Mouse (Mus musculus): ENCODE results near the gene Rab20. TPM values are rescaled to one million over a fixed set of nuclear protein-coding genes. Genes with fewer than 3 reads are reported as not detected.

Gene Rab20
- polyA plus RNA-seq, 1 experiment from 2014 or later = 20.9 TPM

DNA sequence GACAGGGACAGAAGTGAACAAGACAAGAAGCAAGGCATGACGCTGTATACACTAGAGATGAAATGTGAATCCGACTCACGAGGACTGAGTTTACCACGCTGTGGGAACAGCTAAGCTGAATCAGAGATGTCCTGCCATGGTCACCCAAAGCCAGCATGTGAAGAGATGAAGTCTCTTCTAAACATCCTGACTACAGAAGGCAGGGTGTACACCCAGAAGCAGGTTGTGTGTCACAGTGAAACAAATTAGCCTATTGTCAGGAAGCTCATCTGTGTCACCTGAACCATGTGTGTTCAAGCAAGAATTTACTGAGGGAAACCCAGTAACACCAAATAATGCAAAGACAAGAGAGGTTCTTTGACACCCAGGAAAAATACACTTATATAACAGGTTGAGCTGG lies 12.9 kb downstream of the Rab20 start:
- WGBS (ENCODE audit: insufficient replicate concordance) = 76% methylated on average over 4 of the region's 4 CpGs
- no peak overlapping the region for H3K4me3 ChIP-seq (ENCODE audit: low read depth, low read length)
- H3K27me3 ChIP-seq (ENCODE audit: control insufficient read depth, insufficient read depth, low read length) = no peaks in the 10 kb centered on the region
- no peak overlapping the region for H3K4me2 ChIP-seq
- no peak for ATAC-seq (replicated peaks; ENCODE audit: insufficient number of reproducible peaks, low FRiP score, low TSS enrichment)
- H3K9me3 ChIP-seq (replicated peaks; ENCODE audit: control insufficient read depth, low read length) = no peaks in the 10 kb centered on the region
- peaks cover 22% of the 10 kb centered on the region for H3K4me1 ChIP-seq (ENCODE audit: control insufficient read depth, insufficient read depth, low read length)
- H3K27ac ChIP-seq (ENCODE audit: low read depth, low read length) = no peak overlapping the region
- H3K36me3 ChIP-seq (ENCODE audit: control insufficient read depth, insufficient read depth, low read length) = no peaks in the 10 kb centered on the region
- no peak overlapping the region for H3K9ac ChIP-seq (ENCODE audit: low read depth, low read length)

- no peak for ATAC-seq (replicated peaks; ENCODE audit: insufficient number of reproducible peaks, low FRiP score, low TSS enrichment)
- H3K9me3 ChIP-seq (replicated peaks; ENCODE audit: control insufficient read depth, low read length) = no peaks in the 10 kb centered on the region
- H3K9ac ChIP-seq (ENCODE audit: low read depth, low read length) = no peak overlapping the region
- H3K27ac ChIP-seq (ENCODE audit: low read depth, low read length) = no peak overlapping the region
- no peak overlapping the region for H3K4me2 ChIP-seq
- no peaks in the 10 kb centered on the region for H3K36me3 ChIP-seq (ENCODE audit: control insufficient read depth, insufficient read depth, low read length)
- H3K4me3 ChIP-seq (ENCODE audit: low read depth, low read length) = no peak overlapping the region
- H3K4me1 ChIP-seq (ENCODE audit: control insufficient read depth, insufficient read depth, low read length) = peaks cover 22% of the 10 kb centered on the region
- H3K27me3 ChIP-seq (ENCODE audit: control insufficient read depth, insufficient read depth, low read length) = no peaks in the 10 kb centered on the region
- WGBS (ENCODE audit: insufficient replicate concordance) = 70% methylated on average over 3 of the region's 3 CpGs
Observed at GRCm38 (mm10) chr8:11464707-11464964, 13.9 kb downstream of the Rab20 start.

DNA sequence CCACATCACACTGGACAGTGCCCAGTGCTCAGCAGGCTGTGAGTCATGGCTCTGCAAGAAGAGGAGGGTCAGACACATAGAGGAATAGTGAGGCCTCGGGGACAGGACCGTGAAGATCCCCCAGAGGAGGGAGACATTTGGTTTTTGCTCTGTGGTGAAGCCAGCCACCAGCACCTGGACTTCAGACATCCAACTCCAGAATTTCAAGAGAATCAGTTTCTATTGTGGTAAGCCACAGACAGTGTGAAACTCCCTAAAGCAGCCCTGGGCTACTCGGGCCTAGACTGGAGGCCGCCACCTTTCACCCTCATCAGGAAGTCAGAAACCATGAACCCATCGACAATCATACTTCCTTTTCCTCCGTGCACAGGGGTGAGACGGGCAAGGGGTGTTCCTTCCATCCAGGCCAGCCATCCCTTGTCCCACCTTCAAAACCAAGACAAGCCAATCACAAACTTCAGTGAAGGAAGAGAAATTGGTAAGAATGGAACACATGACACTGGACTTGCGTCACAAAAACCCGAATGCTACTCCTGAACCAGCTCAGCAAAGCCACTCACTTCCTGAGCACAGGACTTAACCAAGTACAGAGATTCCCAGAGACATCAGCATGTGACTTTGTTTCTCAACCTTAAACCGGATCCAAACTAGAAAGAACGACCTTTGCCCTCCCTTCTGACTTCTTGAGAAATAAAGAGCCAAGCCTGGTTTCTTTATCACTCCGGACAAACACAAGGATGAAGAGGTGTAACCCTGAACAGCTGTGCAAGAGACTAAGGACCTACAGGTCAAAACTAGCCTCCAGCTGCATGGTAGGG lies 14.4 kb downstream of the Rab20 start:
- Histone ChIP-seq H3K9me3 (replicated peaks; ENCODE audit: control insufficient read depth, low read length) (no peaks in the 10 kb centered on the region), H3K36me3 (ENCODE audit: control insufficient read depth, insufficient read depth, low read length) (no peaks in the 10 kb centered on the region), H3K9ac (ENCODE audit: low read depth, low read length) (no peak overlapping the region), H3K27me3 (ENCODE audit: control insufficient read depth, insufficient read depth, low read length) (no peaks in the 10 kb centered on the region), H3K4me3 (ENCODE audit: low read depth, low read length) (no peak overlapping the region), H3K4me2 (no peak overlapping the region), H3K4me1 (ENCODE audit: control insufficient read depth, insufficient read depth, low read length) (peaks cover 23% of the 10 kb centered on the region), H3K27ac (ENCODE audit: low read depth, low read length) (no peak overlapping the region)
- ATAC-seq (replicated peaks; ENCODE audit: insufficient number of reproducible peaks, low FRiP score, low TSS enrichment) = no peak
- 68% methylated on average over 12 of the region's 12 CpGs for WGBS (ENCODE audit: insufficient replicate concordance)

DNA sequence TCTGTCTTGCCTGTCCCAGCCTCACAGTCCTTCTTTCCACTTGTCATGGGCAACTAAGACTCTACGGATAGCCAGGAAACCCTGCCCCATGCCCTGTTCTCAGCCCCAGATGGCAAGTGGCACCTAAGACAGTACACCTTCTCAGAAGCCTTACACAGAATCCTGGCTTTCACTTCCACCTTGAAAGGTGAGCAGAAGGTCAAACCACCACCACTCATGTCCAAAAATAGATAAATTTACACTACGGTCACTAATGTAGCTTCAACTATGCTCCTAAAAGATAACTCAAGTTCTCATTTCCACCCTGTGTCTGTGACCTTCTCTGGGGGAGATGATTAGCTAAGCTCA lies 15.0 kb downstream of the Rab20 start:
- H3K9me3 ChIP-seq (replicated peaks; ENCODE audit: control insufficient read depth, low read length) = no peaks in the 10 kb centered on the region
- H3K9ac ChIP-seq (ENCODE audit: low read depth, low read length) = no peak overlapping the region
- no peaks in the 10 kb centered on the region for H3K36me3 ChIP-seq (ENCODE audit: control insufficient read depth, insufficient read depth, low read length)
- H3K27ac ChIP-seq (ENCODE audit: low read depth, low read length) = 0 out of 2 replicates have a peak overlapping the region, but pooled peaks have one; percentile 35
- H3K27me3 ChIP-seq (ENCODE audit: control insufficient read depth, insufficient read depth, low read length) = no peaks in the 10 kb centered on the region
- H3K4me2 ChIP-seq = no peak overlapping the region
- 60% methylated on average over 2 of the region's 2 CpGs for WGBS (ENCODE audit: insufficient replicate concordance)
- peaks cover 29% of the 10 kb centered on the region for H3K4me1 ChIP-seq (ENCODE audit: control insufficient read depth, insufficient read depth, low read length)
- no peak overlapping the region for H3K4me3 ChIP-seq (ENCODE audit: low read depth, low read length)
- ATAC-seq (replicated peaks; ENCODE audit: insufficient number of reproducible peaks, low FRiP score, low TSS enrichment) = no peak

- H3K4me1 ChIP-seq (ENCODE audit: control insufficient read depth, insufficient read depth, low read length) = peaks cover 38% of the 10 kb centered on the region
- WGBS (ENCODE audit: insufficient replicate concordance) = 84% methylated on average over 4 of the region's 4 CpGs
Observed at GRCm38 (mm10) chr8:11462641-11463040, 15.9 kb downstream of the Rab20 start.

GRCm38 (mm10) chr8:11461847-11462246 lies 16.7 kb downstream of the Rab20 start:
- no peaks in the 10 kb centered on the region for H3K36me3 ChIP-seq (ENCODE audit: control insufficient read depth, insufficient read depth, low read length)
- peak overlapping the region; percentile 57 for H3K27ac ChIP-seq (ENCODE audit: low read depth, low read length)
- no peak overlapping the region for H3K4me3 ChIP-seq (ENCODE audit: low read depth, low read length)
- H3K4me1 ChIP-seq (ENCODE audit: control insufficient read depth, insufficient read depth, low read length) = peaks cover 42% of the 10 kb centered on the region
- H3K27me3 ChIP-seq (ENCODE audit: control insufficient read depth, insufficient read depth, low read length) = no peaks in the 10 kb centered on the region
- no peaks in the 10 kb centered on the region for H3K9me3 ChIP-seq (replicated peaks; ENCODE audit: control insufficient read depth, low read length)
- no peak overlapping the region for H3K9ac ChIP-seq (ENCODE audit: low read depth, low read length)
- H3K4me2 ChIP-seq = no peak overlapping the region
- ATAC-seq (replicated peaks; ENCODE audit: insufficient number of reproducible peaks, low FRiP score, low TSS enrichment) = no peak
- WGBS (ENCODE audit: insufficient replicate concordance) = 44% methylated on average over 2 of the region's 2 CpGs

More at GRCm38 (mm10) chr8:11462641-11463040, 15.9 kb downstream of the Rab20 start:
- H3K4me3 ChIP-seq (ENCODE audit: low read depth, low read length) = no peak overlapping the region
- H3K9me3 ChIP-seq (replicated peaks; ENCODE audit: control insufficient read depth, low read length) = no peaks in the 10 kb centered on the region
- no peaks in the 10 kb centered on the region for H3K36me3 ChIP-seq (ENCODE audit: control insufficient read depth, insufficient read depth, low read length)
- no peak for ATAC-seq (replicated peaks; ENCODE audit: insufficient number of reproducible peaks, low FRiP score, low TSS enrichment)
- H3K27me3 ChIP-seq (ENCODE audit: control insufficient read depth, insufficient read depth, low read length) = no peaks in the 10 kb centered on the region
- H3K4me2 ChIP-seq = no peak overlapping the region
- H3K27ac ChIP-seq (ENCODE audit: low read depth, low read length) = no peak overlapping the region
- H3K9ac ChIP-seq (ENCODE audit: low read depth, low read length) = no peak overlapping the region

DNA sequence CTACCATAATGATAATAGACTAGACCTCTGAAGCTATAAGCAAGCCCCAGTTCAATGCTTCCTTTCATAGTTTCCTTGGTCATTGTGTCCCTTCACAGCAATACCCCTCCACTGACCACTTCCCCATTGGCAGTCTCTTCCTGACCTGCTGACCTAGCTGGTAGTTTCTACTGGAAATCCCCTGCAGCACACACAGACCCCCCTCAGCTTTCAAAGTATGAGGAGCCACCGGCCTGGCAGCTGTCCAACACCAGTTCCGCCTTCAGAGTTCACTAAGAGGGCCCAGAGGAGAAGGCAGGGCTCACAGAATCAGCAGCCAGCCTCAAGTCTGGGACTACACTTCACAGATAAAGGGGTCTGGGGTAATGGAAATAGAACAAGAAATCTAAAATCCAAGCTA lies 17.6 kb downstream of the Rab20 start:
- ATAC-seq (replicated peaks; ENCODE audit: insufficient number of reproducible peaks, low FRiP score, low TSS enrichment) = no peak
- H3K36me3 ChIP-seq (ENCODE audit: control insufficient read depth, insufficient read depth, low read length) = no peaks in the 10 kb centered on the region
- no peaks in the 10 kb centered on the region for H3K9me3 ChIP-seq (replicated peaks; ENCODE audit: control insufficient read depth, low read length)
- peak overlapping the region; percentile 57; the same call in 1 of the 2 replicates for H3K27ac ChIP-seq (ENCODE audit: low read depth, low read length)
- H3K27me3 ChIP-seq (ENCODE audit: control insufficient read depth, insufficient read depth, low read length) = no peaks in the 10 kb centered on the region
- H3K4me1 ChIP-seq (ENCODE audit: control insufficient read depth, insufficient read depth, low read length) = peaks cover 42% of the 10 kb centered on the region
- no peak overlapping the region for H3K9ac ChIP-seq (ENCODE audit: low read depth, low read length)
- 26% methylated on average over 2 of the region's 2 CpGs for WGBS (ENCODE audit: insufficient replicate concordance)
- H3K4me3 ChIP-seq (ENCODE audit: low read depth, low read length) = no peak overlapping the region
- H3K4me2 ChIP-seq = no peak overlapping the region

- H3K4me2 ChIP-seq = no peak overlapping the region
- H3K4me3 ChIP-seq (ENCODE audit: low read depth, low read length) = no peak overlapping the region
- 57% methylated on average over 5 of the region's 5 CpGs for WGBS (ENCODE audit: insufficient replicate concordance)
- ATAC-seq (replicated peaks; ENCODE audit: insufficient number of reproducible peaks, low FRiP score, low TSS enrichment) = no peak
- no peaks in the 10 kb centered on the region for H3K36me3 ChIP-seq (ENCODE audit: control insufficient read depth, insufficient read depth, low read length)
- no peaks in the 10 kb centered on the region for H3K9me3 ChIP-seq (replicated peaks; ENCODE audit: control insufficient read depth, low read length)
- H3K27ac ChIP-seq (ENCODE audit: low read depth, low read length) = peak overlapping the region; percentile 29; the same call in 1 of the 2 replicates
- no peaks in the 10 kb centered on the region for H3K27me3 ChIP-seq (ENCODE audit: control insufficient read depth, insufficient read depth, low read length)
- no peak overlapping the region for H3K9ac ChIP-seq (ENCODE audit: low read depth, low read length)
- H3K4me1 ChIP-seq (ENCODE audit: control insufficient read depth, insufficient read depth, low read length) = peaks cover 39% of the 10 kb centered on the region
Observed at GRCm38 (mm10) chr8:11459016-11459415, 19.5 kb downstream of the Rab20 start.

Measured in heart, embryonic 11.5 days (tissue).